Mouse (Mus musculus) gonadal fat pad, adult 2 months (tissue): ENCODE results near the gene Ccdc136. TPM values are rescaled to one million over a fixed set of nuclear protein-coding genes. Genes with fewer than 3 reads are reported as not detected.

Experiments used
- DNase-seq: peaks from one replicate; pipeline ENCODE4 v3.0.0-alpha.2; 2012; ENCODE audit warnings: low read depth
- polyA plus RNA-seq: library from polyadenylated mRNA; depleted of rRNA; stranded (reverse); fragments of >200 nt; gene quantifications from 2 replicates; pipeline ENCODE4 v1.2.3, GENCODE M21; 2012

Ccdc136 gene
- polyA plus RNA-seq, 1 experiment: 6.1 TPM

- no peak for DNase-seq
Observed at GRCm38 (mm10) chr6:29394286-29394685, 1.8 kb upstream of the Ccdc136 start.

GRCm38 (mm10) chr6:29396714-29397540 is 818 bp downstream of the Ccdc136 start:
- DNase-seq: no peak

- no peak for DNase-seq
Observed at GRCm38 (mm10) chr6:29397575-29397974, 1.5 kb downstream of the Ccdc136 start.

DNA sequence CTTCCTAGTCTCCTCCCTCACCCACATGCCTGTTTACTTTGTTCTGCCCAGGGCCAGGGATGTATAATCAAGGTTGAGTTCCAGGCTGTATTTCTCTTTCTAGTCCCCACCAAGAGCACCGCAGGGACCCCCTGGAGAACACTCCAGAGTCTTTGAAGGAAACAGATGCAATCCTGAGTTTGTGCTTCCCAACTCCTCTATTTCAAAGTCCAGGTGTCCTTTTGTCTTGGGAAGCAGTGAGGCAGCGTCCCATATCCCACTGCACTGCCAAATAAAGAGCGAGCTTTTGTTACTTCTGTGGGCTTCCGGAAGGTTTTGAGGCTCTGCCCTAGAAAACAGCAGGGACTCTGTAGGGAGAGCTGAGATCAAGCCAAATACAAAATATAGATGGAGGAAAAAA is 3.7 kb downstream of the Ccdc136 start:
- DNase-seq: no peak

DNA sequence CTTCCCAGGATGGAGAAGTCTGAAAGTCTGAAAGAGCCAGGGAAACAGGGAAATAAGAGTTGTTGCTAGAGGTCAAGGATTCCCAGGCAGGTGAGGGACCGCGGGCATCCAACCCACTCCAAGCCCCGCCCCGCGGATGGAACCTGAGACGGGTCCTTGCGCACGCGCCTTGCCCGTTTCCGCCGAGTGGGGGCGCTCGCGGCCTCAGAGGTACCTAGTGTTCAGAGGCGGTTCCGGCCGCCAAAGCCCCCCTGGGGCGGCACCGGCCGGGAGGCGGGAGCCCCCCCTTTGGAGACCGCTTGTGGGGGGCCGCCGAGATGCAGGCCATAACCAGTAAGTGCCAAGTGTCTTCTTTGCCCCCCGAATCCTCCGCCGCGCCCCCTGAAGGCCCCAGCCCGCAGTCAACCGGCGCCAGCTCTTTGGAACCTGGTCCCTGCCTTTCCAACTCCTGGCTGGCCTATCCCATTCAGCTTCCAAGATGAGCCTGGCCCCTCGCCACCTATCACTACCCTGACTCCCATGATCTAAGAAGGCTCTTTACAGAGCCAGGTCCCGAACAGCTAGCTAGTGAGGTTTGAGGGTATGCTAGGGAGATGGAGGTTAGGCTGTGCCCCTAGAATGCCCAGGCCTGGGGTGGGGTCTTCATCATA is 6.7 kb downstream of the Ccdc136 start:
- DNase-seq: no peak

DNA sequence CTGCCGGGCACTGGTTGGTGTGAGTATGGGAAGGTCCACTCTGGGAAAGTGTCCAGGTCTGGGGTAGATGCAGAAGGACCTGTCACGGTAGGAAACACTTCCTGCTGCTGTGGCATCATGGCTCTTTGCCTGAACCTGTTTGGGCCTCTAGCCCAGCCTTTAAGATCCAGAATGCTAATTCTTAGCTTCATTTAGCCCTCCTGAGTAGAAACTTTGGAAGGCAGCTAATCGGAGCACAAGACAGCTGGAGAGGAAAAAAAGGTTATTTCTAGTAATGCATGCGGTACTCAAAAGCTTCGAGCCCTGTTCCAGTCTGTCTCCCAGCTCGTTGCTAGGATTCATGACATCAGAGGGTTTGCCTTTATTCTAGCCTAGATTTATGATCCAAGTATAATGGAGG is 10.3 kb downstream of the Ccdc136 start:
- DNase-seq: no peak

- no peak for DNase-seq
Observed at GRCm38 (mm10) chr6:29415446-29415845, 19.3 kb downstream of the Ccdc136 start.

DNA sequence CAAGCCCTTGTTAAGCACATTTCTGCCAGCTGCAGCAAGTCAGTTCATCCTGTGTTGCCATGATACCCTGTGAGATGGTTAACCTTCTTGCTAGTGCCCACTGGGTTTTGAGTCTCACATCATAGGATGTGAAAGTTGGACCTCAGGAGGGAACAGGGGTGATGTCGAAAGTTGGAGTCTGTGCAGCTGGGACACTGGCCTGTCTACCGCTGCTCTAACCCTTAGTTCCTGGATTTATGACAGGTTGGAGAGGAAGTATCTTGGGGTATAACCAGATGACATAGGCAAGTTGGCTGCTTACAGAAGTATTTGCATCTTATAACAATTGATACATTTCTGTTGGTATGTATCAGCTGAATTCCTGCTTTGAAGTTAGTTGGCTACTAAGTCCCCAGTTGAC is 24.5 kb downstream of the Ccdc136 start:
- no peak for DNase-seq

DNA sequence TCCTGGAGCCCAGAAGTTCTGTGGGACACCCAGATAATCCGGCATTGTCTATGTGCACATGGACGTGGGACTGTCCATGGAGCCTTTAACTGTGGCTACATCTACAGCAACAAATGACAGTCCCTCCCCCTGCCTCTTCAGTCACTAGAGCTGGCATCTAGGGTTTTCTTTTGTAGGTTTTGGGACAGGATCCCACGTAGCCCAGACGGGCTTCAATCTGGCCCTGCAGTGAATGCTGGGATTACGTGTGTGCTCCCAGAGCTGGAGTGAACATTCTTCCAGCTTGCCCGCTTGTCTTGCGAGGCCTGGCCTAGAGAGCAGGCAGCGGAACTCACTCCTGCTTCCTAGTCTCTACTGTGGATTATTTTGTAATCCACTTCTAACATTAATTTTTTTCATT is 29.0 kb downstream of the Ccdc136 start:
- no peak for DNase-seq

DNA sequence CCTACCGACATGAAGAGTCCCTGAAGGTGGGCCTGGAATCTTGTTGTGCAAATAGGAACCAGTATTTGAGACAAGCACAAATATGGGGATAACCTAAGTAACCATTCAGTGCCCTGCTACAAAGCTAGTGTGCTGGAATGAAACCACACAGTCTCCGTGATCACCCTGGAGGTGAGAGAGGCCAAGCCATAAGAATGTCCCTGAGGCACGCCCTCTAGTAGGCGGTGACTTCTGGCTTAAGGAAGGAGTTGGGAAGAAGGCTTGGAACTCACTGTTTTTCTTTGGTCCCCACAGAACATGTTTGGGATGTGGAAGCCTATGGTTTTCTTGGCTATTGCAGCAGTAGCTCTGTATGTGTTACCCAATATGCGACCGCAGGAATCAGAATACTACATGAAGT is 30.2 kb downstream of the Ccdc136 start:
- DNase-seq: no peak

DNA sequence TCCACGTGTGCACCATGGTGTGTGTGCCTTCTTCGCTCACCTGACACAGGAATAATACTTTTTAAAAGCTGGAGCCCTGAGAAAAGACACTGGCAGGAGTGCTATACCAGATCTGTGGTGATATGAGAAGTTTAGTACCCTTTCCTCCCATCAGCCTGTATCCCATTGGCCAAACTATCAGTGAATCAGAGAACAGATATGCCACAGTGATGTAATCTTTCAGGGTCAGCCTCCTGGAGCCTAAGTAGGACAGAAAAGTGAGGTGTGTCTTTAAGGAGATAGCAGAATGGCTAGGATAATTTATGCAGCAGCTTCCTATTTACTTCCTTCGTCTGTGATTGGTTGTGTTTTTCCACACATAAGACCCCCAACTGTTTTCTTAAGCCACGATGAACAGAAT is 32.1 kb downstream of the Ccdc136 start:
- DNase-seq: no peak

DNA sequence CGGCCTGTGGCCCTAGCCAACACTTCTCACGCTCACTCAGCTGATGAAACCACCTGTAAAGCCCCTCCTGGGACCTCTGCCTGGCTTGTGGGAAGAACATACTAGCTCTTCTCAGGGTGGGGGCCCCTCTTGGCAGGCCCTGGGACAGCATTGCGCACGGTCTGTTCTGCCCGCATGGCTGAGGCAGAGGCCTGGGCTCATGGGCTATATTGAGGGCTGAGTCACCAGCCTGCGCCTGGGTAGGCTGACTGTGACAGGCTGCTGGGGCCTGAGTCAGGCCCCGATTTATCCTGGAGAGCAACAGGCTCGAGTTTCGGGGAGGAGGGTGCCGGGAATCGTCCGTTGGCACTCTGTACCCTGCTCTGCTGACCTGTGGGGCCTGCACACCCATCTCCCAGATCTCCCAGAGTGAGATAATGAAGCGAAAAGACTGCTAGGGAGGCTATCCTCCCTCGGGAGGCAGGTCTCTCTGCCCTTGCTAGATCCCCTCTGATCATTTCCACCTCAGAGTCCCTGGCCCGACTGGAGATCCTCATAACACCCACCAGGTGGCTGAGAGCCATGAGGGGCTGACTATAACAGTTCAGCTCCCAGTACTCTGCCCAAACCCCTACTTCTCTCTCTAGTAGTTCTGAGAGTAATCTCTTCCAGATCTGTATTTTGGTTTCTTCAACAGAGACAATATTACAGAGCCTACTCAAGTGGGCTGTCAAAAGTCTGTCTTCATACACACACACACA is 34.7 kb downstream of the Ccdc136 start:
- DNase-seq: no peak

- DNase-seq: no peak
Observed at GRCm38 (mm10) chr6:29431473-29431872, 35.4 kb downstream of the Ccdc136 start.

GRCm38 (mm10) chr6:29432156-29432555 is 36.0 kb downstream of the Ccdc136 start:
- DNase-seq: no peak

- DNase-seq: no peak
Observed at GRCm38 (mm10) chr6:29432676-29433037, 36.5 kb downstream of the Ccdc136 start.

GRCm38 (mm10) chr6:29433038-29433803 is 37.1 kb downstream of the Ccdc136 start, which contains the start of gene Flnc:
TSS of gene Flnc (plus strand) at chr6:29433256.
- no peak for DNase-seq

- no peak for DNase-seq
Observed at GRCm38 (mm10) chr6:29433804-29434795, 38.0 kb downstream of the Ccdc136 start.

DNA sequence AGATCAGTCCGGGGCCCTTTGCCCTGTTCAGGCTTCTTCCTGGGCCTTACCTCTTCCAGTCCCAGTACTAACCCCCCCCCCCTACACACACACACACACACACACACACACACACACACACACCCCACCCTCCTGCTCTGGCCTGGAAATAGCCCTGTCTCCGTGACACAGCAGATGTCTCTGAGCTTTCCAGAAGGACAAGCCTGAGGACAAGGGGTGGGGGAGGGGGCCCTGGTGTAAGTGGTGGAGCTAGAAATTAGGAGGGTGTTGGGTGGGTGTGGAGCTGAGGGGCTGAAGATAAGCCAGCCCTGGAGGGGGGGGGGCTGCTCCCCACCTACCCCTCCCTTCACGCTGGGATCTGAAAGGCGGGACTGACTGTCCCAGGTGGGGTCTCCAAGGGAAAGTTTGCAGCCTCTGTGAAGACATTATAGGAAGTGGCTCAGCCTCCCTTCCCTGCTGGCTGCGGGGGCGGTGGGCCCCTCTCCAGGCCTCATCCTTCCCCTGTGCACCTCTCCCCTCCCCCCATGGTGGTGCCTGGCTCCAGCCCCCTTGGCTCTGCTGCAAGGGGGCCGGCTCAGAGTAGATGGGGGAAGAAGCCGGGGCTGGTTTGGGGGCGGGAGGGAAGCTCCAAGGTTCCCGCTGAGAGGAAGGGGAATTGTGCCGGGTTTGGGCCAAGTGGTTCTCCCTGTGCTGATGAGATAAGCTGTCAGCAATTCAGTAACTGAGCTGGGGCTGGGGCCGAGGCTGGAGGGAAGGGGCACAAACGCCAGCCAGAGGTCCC is 39.0 kb downstream of the Ccdc136 start:
- DNase-seq: no peak

DNA sequence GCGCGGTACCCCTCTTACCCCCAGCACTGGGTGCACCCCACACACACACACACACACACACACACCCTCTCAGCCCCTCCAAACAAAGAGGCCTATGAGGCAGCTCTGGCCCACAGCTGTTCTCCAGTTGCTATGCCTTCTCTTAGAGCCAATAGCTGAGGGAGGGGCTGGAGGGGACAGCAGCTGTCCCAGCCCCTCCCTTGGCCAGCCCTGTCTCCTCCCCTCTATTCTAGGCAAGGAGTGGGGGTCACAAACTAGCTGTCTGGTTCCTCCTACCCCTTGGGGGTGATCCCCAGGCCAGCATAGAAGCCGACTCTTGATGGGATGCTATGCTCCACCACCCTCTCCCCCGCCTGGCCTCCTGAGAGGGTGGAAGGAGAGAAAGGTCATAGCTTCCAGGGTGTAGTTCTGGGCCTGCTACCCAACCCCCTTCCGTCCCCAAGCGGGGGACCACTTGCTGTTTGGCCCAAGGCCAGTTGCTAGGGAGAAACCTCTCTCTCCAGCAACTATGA is 39.9 kb downstream of the Ccdc136 start:
- no peak for DNase-seq
